19 mouse cellular contexts compared by ENCODE assay signal in genomic region chr4:41205751-41206150, GRCm38 (mm10).
"Had no signal": no experiment of that assay in that cellular context is flagged by ENCODE, and none has a peak within 500 bp of the region (broad histone marks: within the 10 kb centered on the region; RNA-seq: fewer than 3 reads in every experiment).

No protein-coding gene starts in this region.

- H3K27me3 ChIP-seq: midbrain, embryonic 12.5 days; neural tube, embryonic 13.5 days; neural tube, embryonic 15.5 days had no signal

- ATAC-seq: midbrain, embryonic 16.5 days had no signal

- DNase-seq: lung, adult 18-20 months; lung, embryonic 14.5 days; lung, postnatal 10 days; lung, postnatal 4 days; midbrain, embryonic 14.5 days; retina, postnatal 1 day; right cerebral cortex, adult 18-20 months; right cerebral cortex, postnatal 25 days; right cerebral cortex, postnatal 4 days; spleen, adult 18-20 months; thymus, adult 18-20 months; thymus, postnatal 14 days; thymus, postnatal 36 days had no signal

- H3K4me3 ChIP-seq: midbrain, embryonic 10.5 days; midbrain, embryonic 12.5 days; myocyte; neural tube, embryonic 13.5 days; neural tube, embryonic 15.5 days had no signal

- H3K4me1 ChIP-seq: midbrain, embryonic 10.5 days; midbrain, embryonic 12.5 days; neural tube, embryonic 13.5 days; neural tube, embryonic 15.5 days had no signal

- H3K9me3 ChIP-seq: midbrain, embryonic 10.5 days; midbrain, embryonic 12.5 days; neural tube, embryonic 13.5 days; neural tube, embryonic 15.5 days had no signal
